Mouse (Mus musculus): Measurements from ENCODE around the gene Gm20661.

- no peak for TF ChIP-seq CTCF (IDR thresholded peaks at IDR 0.05; ENCODE audit: extremely low read depth, insufficient read depth, low read length)
- TF ChIP-seq POLR2A (IDR thresholded peaks at IDR 0.05; ENCODE audit: extremely low read depth, insufficient read depth, low read length): no peak
Measured at GRCm38 (mm10) chr9:107974491-107975171, 8.2 kb upstream of the Gm20661 start.
